Mouse (Mus musculus): Measurements from ENCODE around the gene Phox2a.

GRCm38 (mm10) chr7:101771604-101772003 is 46.5 kb upstream of the Phox2a start:
- TF ChIP-seq CTCF (IDR thresholded peaks at IDR 0.05; ENCODE audit: extremely low read depth, insufficient read depth, insufficient read length, insufficient replicate concordance): no peak
- TF ChIP-seq POLR2A (IDR thresholded peaks at IDR 0.05; ENCODE audit: low read depth, low read length): no peak

Data from spleen, adult 2 months (tissue).